Mouse (Mus musculus) thymus, postnatal 4 days (tissue): ENCODE data around the gene Tbx1.
"Not testable (repeated sequence)": the region's sequence is repeated elsewhere in the genome, so short reads cannot be mapped to it uniquely, and the experiment has no call there.

Experiments
- DNase-seq: peaks from one replicate; pipeline ENCODE4 v3.0.0; 2021

Tbx1 gene

GRCm38 (mm10) chr16:18547891-18548290 is 42.6 kb downstream of the Tbx1 start:
- no peak for DNase-seq

- DNase-seq = no peak
Observed at GRCm38 (mm10) chr16:18543151-18543829, 47.2 kb downstream of the Tbx1 start.

GRCm38 (mm10) chr16:18539281-18539680 is 51.2 kb downstream of the Tbx1 start:
- DNase-seq = no peak

- no peak for DNase-seq
Observed at GRCm38 (mm10) chr16:18537407-18537990, 53.0 kb downstream of the Tbx1 start.

GRCm38 (mm10) chr16:18533061-18533460 is 57.4 kb downstream of the Tbx1 start:
- DNase-seq = not testable (repeated sequence)
